8 mouse cellular contexts compared by ENCODE assay signal in genomic region chr19:12002125-12002524, GRCm38 (mm10). TPM values are rescaled to one million over a fixed set of nuclear protein-coding genes. Genes with fewer than 3 reads are reported as not detected.
DNase-seq lines count a peak whose midpoint lies in the region; ATAC-seq and TF ChIP-seq lines count a peak whose summit lies in the region.

No protein-coding gene starts in this region.

- no peaks in the 10 kb centered on the region; the same call in 1 of the 2 replicates for H3K27me3 ChIP-seq in erythroblast, embryonic 14.5 days (ENCODE audit: control insufficient read depth)
- no peaks in the 10 kb centered on the region for H3K27me3 ChIP-seq in hindbrain, embryonic 14.5 days (ENCODE audit: control insufficient read depth, insufficient read depth, low read length)

- peak; percentile 75 for DNase-seq in cerebellum, adult 9-10 months
- DNase-seq in gastrocnemius, adult 2 months: peak; percentile 61
- DNase-seq in hindbrain, embryonic 14.5 days (ENCODE audit: low spot score): peak; percentile 82
- DNase-seq in left cerebral cortex, adult 2 months (ENCODE audit: extremely low spot score in 1 of 2, low spot score in 2 of 2): peak; percentile 61
- peak; percentile 68 for DNase-seq in right cerebral cortex, postnatal 4 days

- H3K27ac ChIP-seq in gastrocnemius, adult 2 months: peak overlapping the region; percentile 62; the same call in 1 of the 2 replicates
- no peak overlapping the region for H3K27ac ChIP-seq in hindbrain, embryonic 14.5 days
- H3K27ac ChIP-seq in left cerebral cortex, adult 2 months: no peak overlapping the region

- WGBS in hindbrain, embryonic 14.5 days: 2% methylated on average over 11 of the region's 11 CpGs

- H3K4me2 ChIP-seq in hindbrain, embryonic 14.5 days (replicated peaks): peak overlapping the region; percentile 37

- ATAC-seq in erythroblast, adult 5-6 weeks (replicated peaks; ENCODE audit: low FRiP score, poor library complexity, severe bottlenecking): no peak
- ATAC-seq in hindbrain, embryonic 14.5 days (ENCODE audit: low FRiP score): peak; percentile 10; the same call in 1 of the 2 replicates
- peak; percentile 73 for ATAC-seq in megakaryocyte progenitor cell, adult 5-6 weeks (replicated peaks; ENCODE audit: poor library complexity)

- no peak for TF ChIP-seq CTCF in gastrocnemius, adult 2 months (IDR thresholded peaks at IDR 0.05)
- TF ChIP-seq CTCF in left cerebral cortex, adult 2 months (IDR thresholded peaks at IDR 0.05): no peak

- peak overlapping the region; percentile 36 for H3K4me3 ChIP-seq in erythroblast, embryonic 14.5 days (replicated peaks)
- H3K4me3 ChIP-seq in gastrocnemius, adult 2 months: peak overlapping the region; percentile 55
- peak overlapping the region; percentile 3; the same call in 1 of the 2 replicates for H3K4me3 ChIP-seq in hindbrain, embryonic 14.5 days (replicated peaks; ENCODE audit: low read length)
- H3K4me3 ChIP-seq in left cerebral cortex, adult 2 months: no peak overlapping the region

- H3K4me1 ChIP-seq in erythroblast, embryonic 14.5 days (ENCODE audit: control insufficient read depth): peaks cover 46% of the 10 kb centered on the region
- peaks cover 7% of the 10 kb centered on the region for H3K4me1 ChIP-seq in hindbrain, embryonic 14.5 days (replicated peaks; ENCODE audit: control insufficient read depth, insufficient read depth, low read length)

- no peaks in the 10 kb centered on the region for H3K9me3 ChIP-seq in erythroblast, embryonic 14.5 days (ENCODE audit: control insufficient read depth, low read length)
- H3K9me3 ChIP-seq in hindbrain, embryonic 14.5 days (ENCODE audit: control insufficient read depth, low read length): no peaks in the 10 kb centered on the region

- intact Hi-C loops in gastrocnemius, adult 2 months (cut with DNase I): no loop called here
- intact Hi-C loops in left cerebral cortex, adult 2 months (cut with DNase I): no loop called here

- no peak overlapping the region for H3K9ac ChIP-seq in hindbrain, embryonic 14.5 days

- H3K36me3 ChIP-seq in erythroblast, embryonic 14.5 days (ENCODE audit: control insufficient read depth): no peaks in the 10 kb centered on the region
- H3K36me3 ChIP-seq in hindbrain, embryonic 14.5 days (replicated peaks; ENCODE audit: control insufficient read depth, insufficient read depth): no peaks in the 10 kb centered on the region

RNA-seq across cellular contexts. Expression of gene Osbp, which starts 36.4 kb away (rescaled TPM):
- polyA plus RNA-seq in erythroblast, embryonic 14.5 days (2012): 0.53 and 0.59 TPM in 2 replicates
- total RNA-seq in erythroblast, adult 5-6 weeks (2015; ENCODE audit: low replicate concordance): 7.1 and 10.6 TPM in 2 replicates
- 12.7 and 14.8 TPM in 2 replicates for total RNA-seq in erythroblast, adult 5-6 weeks (2017; ENCODE audit: low replicate concordance)
- total RNA-seq in gastrocnemius, adult 2 months (2021): 10 to 100 TPM; 54.3 to 62.9 TPM
- polyA plus RNA-seq in hindbrain, embryonic 14.5 days (2014; fragmentation: Nextera tagmentation; extraction: Ambion mirVana): 6.6 and 6.9 TPM in 2 replicates
- 10 to 100 TPM; 55.6 to 57.0 TPM for total RNA-seq in left cerebral cortex, adult 2 months (2021)
- 35.3 and 40.5 TPM in 2 replicates for total RNA-seq in megakaryocyte progenitor cell, adult 5-6 weeks (2015)
- 42.1 and 50.8 TPM in 2 replicates for total RNA-seq in megakaryocyte progenitor cell, adult 5-6 weeks (2017)

RNA-seq across cellular contexts. Expression of gene Olfr1423, which starts 39.0 kb away (rescaled TPM):
- not detected in 2 replicates for polyA plus RNA-seq in erythroblast, embryonic 14.5 days (2012)
- not detected in 2 replicates for total RNA-seq in erythroblast, adult 5-6 weeks (2015; ENCODE audit: low replicate concordance)
- total RNA-seq in erythroblast, adult 5-6 weeks (2017; ENCODE audit: low replicate concordance): not detected in 2 replicates
- not detected for total RNA-seq in gastrocnemius, adult 2 months (2021)
- polyA plus RNA-seq in hindbrain, embryonic 14.5 days (2014; fragmentation: Nextera tagmentation; extraction: Ambion mirVana): not detected in 2 replicates
- not detected for total RNA-seq in left cerebral cortex, adult 2 months (2021)
- 0.07 TPM in 1 of 2 replicates, not detected in the other for total RNA-seq in megakaryocyte progenitor cell, adult 5-6 weeks (2015)
- total RNA-seq in megakaryocyte progenitor cell, adult 5-6 weeks (2017): not detected in 2 replicates
